Mouse (Mus musculus): ENCODE measurements around the gene Tnnt2. TPM values are rescaled to one million over a fixed set of nuclear protein-coding genes. Genes with fewer than 3 reads are reported as not detected.
A peak's percentile ranks its signal among the peaks of the same experiment; 100 is the strongest.

The Tnnt2 gene
- 0.52 and 0.75 TPM in 2 replicates for polyA plus RNA-seq (2012; rRNA removed)

DNA sequence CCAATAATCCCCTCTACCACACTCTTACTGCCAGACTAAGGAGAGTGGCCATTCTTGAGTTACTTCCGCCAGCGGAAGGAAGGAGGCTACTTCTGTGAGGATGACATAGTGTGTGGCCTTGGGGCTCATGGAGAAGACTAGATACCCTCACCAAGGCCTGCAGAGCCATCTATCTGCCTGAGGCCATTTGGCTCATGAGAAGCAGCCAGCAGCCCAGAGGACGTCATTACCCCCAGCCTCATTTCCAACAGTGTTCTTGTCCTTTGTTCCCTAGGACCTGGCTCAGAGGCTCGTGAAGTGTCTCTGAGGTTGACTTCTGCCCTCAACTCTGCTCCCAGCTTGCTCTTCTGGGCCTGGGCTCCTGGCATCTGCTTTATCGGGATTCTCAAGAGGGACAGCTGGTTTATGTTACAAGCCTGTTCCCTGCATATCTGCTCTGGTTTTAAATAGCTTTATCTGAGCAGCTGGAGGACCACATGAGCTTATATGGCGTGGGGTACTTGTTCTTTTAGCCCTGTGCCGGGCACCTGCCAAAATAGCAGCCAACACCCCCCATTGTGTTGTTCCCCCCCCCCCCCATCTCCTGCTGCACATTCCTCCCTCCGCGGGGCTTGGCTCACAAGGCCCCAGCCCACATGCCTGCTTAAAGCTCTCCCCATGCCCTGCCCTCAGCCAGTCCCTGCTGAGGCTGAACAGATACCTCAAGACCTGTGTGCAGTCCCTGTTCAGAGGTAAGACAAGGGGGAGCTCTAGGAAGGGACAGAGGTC, at the start of gene Tnnt2:
Gene Tnnt2, plus strand, starts transcription at position 639 of the 768 bp plus-strand sequence.
- TF ChIP-seq POLR2A (IDR thresholded peaks at IDR 0.05; ENCODE audit: low read depth, low read length) (no peak), CTCF (IDR thresholded peaks at IDR 0.05; ENCODE audit: extremely low read depth, insufficient read depth, insufficient read length, insufficient replicate concordance) (no peak)
- H3K36me3 ChIP-seq (ENCODE audit: control insufficient read depth, insufficient read depth, low read length): no peaks in the 10 kb centered on the region
- no peak for DNase-seq (ENCODE audit: low read depth in 1 of 2, low spot score in 2 of 2)
- H3K27ac ChIP-seq (ENCODE audit: insufficient read depth, low read length): no peak within 1 kb of the TSS
- H3K4me3 ChIP-seq (ENCODE audit: extremely low read depth, insufficient read depth, insufficient read length): no peak within 1 kb of the TSS
- H3K27me3 ChIP-seq (ENCODE audit: control insufficient read depth, insufficient read depth, low read length): no peaks in the 10 kb centered on the region
- 75% methylated on average over 9 of the region's 9 CpGs for WGBS
- 0 out of 2 replicates have a peak, but pooled peaks cover 4% of the 10 kb centered on the region for H3K4me1 ChIP-seq (ENCODE audit: control insufficient read depth, insufficient read depth, insufficient read length)

DNA sequence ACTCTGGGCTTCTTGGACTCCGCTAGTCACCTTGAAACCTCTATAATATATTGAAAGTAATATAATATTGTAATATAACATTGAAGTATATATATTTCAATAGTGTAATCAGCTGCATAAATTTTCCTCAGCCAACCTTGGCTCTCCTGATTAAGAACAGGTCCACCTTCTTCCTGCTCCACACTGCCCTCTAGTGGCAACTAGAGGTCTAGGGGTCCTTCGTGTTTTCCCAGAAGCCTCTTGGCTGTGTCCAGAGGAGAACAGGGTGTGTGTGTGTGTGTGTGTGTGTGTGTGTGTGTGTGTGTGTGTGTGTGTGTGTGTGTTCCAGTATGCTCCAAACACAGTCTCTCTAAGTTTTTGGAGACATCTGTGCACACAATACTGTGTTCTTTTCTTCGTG, 48.4 kb upstream of the Tnnt2 start:
- Histone ChIP-seq H3K4me1 (ENCODE audit: control insufficient read depth, insufficient read depth, insufficient read length) (peaks cover 4% of the 10 kb centered on the region; the same call in 1 of the 2 replicates), H3K4me3 (ENCODE audit: extremely low read depth, insufficient read depth, insufficient read length) (no peak overlapping the region), H3K27ac (ENCODE audit: insufficient read depth, low read length) (no peak overlapping the region), H3K36me3 (ENCODE audit: control insufficient read depth, insufficient read depth, low read length) (no peaks in the 10 kb centered on the region), H3K27me3 (ENCODE audit: control insufficient read depth, insufficient read depth, low read length) (no peaks in the 10 kb centered on the region)
- WGBS: 61% methylated on average over 3 of the region's 3 CpGs
- TF ChIP-seq CTCF (IDR thresholded peaks at IDR 0.05; ENCODE audit: extremely low read depth, insufficient read depth, insufficient read length, insufficient replicate concordance): peak; percentile 40; the same call in 1 of the 2 replicates
- TF ChIP-seq POLR2A (IDR thresholded peaks at IDR 0.05; ENCODE audit: low read depth, low read length): no peak
- DNase-seq (ENCODE audit: low read depth in 1 of 2, low spot score in 2 of 2): peak; percentile 62 to 65

DNA sequence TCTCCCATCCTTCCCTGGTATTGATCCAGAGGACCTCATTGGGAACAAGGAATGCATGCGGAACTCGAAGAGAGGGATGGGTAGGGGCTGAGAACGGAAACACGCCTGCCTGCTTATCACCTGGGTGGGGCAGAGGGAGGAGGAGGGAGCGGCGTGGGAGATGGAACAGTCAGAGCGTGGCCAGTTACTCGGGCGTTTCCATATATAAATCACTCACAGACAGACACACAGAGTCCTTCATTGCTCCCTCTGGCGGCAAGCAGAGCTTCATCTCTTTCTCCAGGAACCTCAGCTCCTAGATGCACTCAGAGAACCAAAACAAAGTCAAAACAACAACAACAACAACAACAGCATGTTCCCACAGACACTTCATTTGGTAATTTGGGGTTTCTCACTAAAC, 47.4 kb upstream of the Tnnt2 start:
- H3K4me1 ChIP-seq (ENCODE audit: control insufficient read depth, insufficient read depth, insufficient read length): peaks cover 8% of the 10 kb centered on the region; the same call in 1 of the 2 replicates
- 15% methylated on average over 10 of the region's 10 CpGs for WGBS
- H3K4me3 ChIP-seq (ENCODE audit: extremely low read depth, insufficient read depth, insufficient read length): no peak overlapping the region
- no peak for TF ChIP-seq POLR2A (IDR thresholded peaks at IDR 0.05; ENCODE audit: low read depth, low read length)
- no peak for TF ChIP-seq CTCF (IDR thresholded peaks at IDR 0.05; ENCODE audit: extremely low read depth, insufficient read depth, insufficient read length, insufficient replicate concordance)
- peak in 1 of 2 experiments; percentile 22 for DNase-seq (ENCODE audit: low read depth in 1 of 2, low spot score in 2 of 2)
- H3K36me3 ChIP-seq (ENCODE audit: control insufficient read depth, insufficient read depth, low read length): no peaks in the 10 kb centered on the region
- no peaks in the 10 kb centered on the region for H3K27me3 ChIP-seq (ENCODE audit: control insufficient read depth, insufficient read depth, low read length)
- no peak overlapping the region for H3K27ac ChIP-seq (ENCODE audit: insufficient read depth, low read length)

DNA sequence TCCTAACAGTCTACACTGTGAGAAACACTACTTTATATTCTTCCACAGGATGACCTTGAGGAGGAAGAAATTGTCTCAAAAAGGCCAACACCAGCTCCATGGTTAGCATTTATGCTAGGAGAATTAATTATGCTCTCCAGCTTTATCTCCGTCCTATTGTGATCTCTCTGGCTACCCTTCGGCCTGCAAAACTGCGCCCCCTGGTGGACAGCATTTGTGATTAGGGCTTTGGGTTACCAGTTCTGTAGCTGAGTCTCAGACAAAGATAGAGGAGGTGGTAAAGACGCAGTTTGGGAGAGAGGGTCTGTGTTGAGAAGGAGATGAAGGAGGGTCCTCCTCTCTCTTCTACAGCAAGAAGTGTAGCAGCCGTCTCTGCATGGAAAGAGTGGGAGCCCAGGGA, 46.3 kb upstream of the Tnnt2 start:
- peak; percentile 48 to 69 for DNase-seq (ENCODE audit: low read depth in 1 of 2, low spot score in 2 of 2)
- Histone ChIP-seq H3K27me3 (ENCODE audit: control insufficient read depth, insufficient read depth, low read length) (no peaks in the 10 kb centered on the region), H3K4me1 (ENCODE audit: control insufficient read depth, insufficient read depth, insufficient read length) (peaks cover 10% of the 10 kb centered on the region; the same call in 1 of the 2 replicates), H3K36me3 (ENCODE audit: control insufficient read depth, insufficient read depth, low read length) (no peaks in the 10 kb centered on the region), H3K4me3 (ENCODE audit: extremely low read depth, insufficient read depth, insufficient read length) (no peak overlapping the region), H3K27ac (ENCODE audit: insufficient read depth, low read length) (no peak overlapping the region)
- TF ChIP-seq POLR2A (IDR thresholded peaks at IDR 0.05; ENCODE audit: low read depth, low read length): no peak
- TF ChIP-seq CTCF (IDR thresholded peaks at IDR 0.05; ENCODE audit: extremely low read depth, insufficient read depth, insufficient read length, insufficient replicate concordance): peak; percentile 72; the same call in 1 of the 2 replicates
- WGBS: 26% methylated on average over 5 of the region's 5 CpGs

DNA sequence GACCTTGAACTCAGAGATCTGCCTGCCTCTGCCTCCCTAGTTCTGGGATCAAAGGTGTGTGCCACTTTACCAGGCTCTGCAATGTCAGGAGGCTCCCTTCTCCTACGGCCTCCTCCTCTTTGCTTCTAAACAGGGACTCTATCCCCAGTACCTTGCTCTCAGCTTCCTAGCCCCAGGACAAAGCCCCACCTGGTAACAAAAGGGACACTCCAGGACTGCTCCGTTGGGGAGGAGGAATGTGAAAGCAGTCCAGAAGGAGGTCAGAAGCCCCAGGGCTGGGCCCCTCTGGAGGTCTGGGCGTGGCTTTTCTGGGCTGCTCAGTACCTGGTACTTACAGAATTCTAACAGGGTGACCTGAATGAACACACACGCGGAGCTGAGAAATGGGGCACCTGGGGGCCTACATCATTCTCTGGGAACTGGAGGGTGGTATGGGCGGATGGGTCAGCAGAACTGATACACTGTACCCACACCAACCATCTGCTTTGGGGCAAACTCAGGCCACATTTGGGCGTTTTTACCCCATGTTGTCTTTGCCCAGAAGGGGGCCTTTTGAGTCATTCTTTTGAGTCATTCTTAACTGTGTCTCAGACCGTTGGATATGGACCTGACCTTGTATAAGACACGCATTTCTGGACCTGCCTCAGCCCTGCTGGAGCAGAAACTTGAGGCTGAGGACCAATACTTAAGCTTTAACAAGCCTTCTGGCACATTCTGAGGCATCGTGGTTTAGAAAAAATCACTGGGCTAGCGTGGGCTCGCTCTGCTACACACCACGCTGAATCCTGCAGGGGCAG, 43.8 kb upstream of the Tnnt2 start:
- WGBS: 77% methylated on average over 13 of the region's 13 CpGs
- Histone ChIP-seq H3K27me3 (ENCODE audit: control insufficient read depth, insufficient read depth, low read length) (0 out of 2 replicates have a peak, but pooled peaks cover 2% of the 10 kb centered on the region), H3K4me1 (ENCODE audit: control insufficient read depth, insufficient read depth, insufficient read length) (peaks cover 10% of the 10 kb centered on the region; the same call in 1 of the 2 replicates), H3K27ac (ENCODE audit: insufficient read depth, low read length) (no peak overlapping the region), H3K36me3 (ENCODE audit: control insufficient read depth, insufficient read depth, low read length) (no peaks in the 10 kb centered on the region), H3K4me3 (ENCODE audit: extremely low read depth, insufficient read depth, insufficient read length) (no peak overlapping the region)
- no peak for TF ChIP-seq POLR2A (IDR thresholded peaks at IDR 0.05; ENCODE audit: low read depth, low read length)
- no peak for TF ChIP-seq CTCF (IDR thresholded peaks at IDR 0.05; ENCODE audit: extremely low read depth, insufficient read depth, insufficient read length, insufficient replicate concordance)
- no peak for DNase-seq (ENCODE audit: low read depth in 1 of 2, low spot score in 2 of 2)

DNA sequence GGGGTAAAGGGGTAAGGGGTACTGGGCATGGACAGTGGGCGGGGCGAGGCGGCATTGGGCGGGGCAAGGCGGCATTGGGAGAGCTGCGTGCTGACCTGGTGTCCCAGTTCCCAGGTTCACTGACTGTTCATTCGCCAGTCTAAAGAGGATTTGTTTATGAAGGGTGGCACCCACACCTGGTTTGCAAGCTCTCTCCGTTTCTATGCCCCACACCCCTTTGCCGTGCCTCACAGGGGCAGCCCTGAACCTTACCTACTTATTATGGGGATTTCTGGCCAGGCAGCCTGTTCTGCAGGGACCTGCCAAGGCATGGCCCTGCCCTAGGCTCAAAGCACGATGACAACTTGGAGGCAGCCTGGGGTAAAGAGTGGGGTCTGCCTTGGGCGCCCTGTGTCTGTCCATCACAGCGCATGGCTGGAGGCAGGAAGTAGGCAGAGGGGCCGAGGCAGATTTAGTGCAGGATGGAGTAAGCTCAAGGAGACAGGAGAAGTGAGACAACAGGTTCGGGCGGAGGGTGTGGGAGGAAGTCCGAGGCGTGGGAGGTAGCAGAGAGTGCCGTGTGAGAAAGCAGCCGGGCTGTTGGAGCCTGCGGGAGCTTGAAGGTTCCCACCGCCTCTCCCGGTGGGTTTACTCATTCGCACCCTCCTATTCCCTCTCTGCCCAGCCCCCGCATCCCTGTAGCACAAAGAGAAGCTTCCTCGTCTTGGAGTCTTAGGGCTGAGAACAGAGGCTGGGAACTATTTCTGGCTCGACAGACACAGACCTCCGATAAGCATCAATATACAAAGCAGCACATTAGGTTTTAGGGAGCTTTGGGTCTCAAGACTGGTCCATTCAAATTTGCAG, 42.6 kb upstream of the Tnnt2 start:
- H3K4me3 ChIP-seq (ENCODE audit: extremely low read depth, insufficient read depth, insufficient read length): peak overlapping the region; percentile 50
- peaks cover 8% of the 10 kb centered on the region; the same call in 1 of the 2 replicates for H3K4me1 ChIP-seq (ENCODE audit: control insufficient read depth, insufficient read depth, insufficient read length)
- no peak overlapping the region for H3K27ac ChIP-seq (ENCODE audit: insufficient read depth, low read length)
- peak in 1 of 2 experiments; percentile 34 for DNase-seq (ENCODE audit: low read depth in 1 of 2, low spot score in 2 of 2)
- 0 out of 2 replicates have a peak, but pooled peaks cover 2% of the 10 kb centered on the region for H3K27me3 ChIP-seq (ENCODE audit: control insufficient read depth, insufficient read depth, low read length)
- WGBS: 25% methylated on average over 27 of the region's 27 CpGs
- TF ChIP-seq CTCF (IDR thresholded peaks at IDR 0.05; ENCODE audit: extremely low read depth, insufficient read depth, insufficient read length, insufficient replicate concordance): no peak
- TF ChIP-seq POLR2A (IDR thresholded peaks at IDR 0.05; ENCODE audit: low read depth, low read length): no peak
- no peaks in the 10 kb centered on the region for H3K36me3 ChIP-seq (ENCODE audit: control insufficient read depth, insufficient read depth, low read length)
